Mouse (Mus musculus): ENCODE measurements at regions not wholly inside any gene's neighbourhood (a gene's known extent, or its start where the extent isn't known, plus 50 kb on each side); places are given as distances from the start of the nearest gene placed in this dataset.

DNA sequence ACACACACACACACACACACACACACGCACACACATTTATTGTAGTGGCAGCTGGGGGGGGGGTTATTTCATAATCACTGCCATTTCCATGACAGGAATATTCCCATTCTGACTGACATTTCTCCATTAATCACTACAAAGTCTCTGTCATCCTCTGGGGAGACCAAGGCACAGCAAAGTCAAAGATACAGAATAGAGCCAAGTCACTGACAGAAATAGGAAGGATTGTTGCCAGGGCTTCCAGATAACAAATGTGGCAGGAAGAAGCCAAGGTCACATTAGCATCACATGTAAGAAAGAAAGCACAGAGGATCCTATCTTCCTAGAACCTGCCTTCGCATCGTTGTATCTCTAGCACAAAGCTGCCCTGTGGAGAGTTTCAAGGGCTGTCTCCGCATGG, 205.6 kb downstream of the Ly86 start:
- in situ Hi-C loops (cut with MboI; ENCODE audit: low pct_unique_long_range_greater_than_20kb in 1 of 2, low sequenced_read_pairs in 2 of 2, unreplicated experiment in 1 of 2): no loop called here

DNA sequence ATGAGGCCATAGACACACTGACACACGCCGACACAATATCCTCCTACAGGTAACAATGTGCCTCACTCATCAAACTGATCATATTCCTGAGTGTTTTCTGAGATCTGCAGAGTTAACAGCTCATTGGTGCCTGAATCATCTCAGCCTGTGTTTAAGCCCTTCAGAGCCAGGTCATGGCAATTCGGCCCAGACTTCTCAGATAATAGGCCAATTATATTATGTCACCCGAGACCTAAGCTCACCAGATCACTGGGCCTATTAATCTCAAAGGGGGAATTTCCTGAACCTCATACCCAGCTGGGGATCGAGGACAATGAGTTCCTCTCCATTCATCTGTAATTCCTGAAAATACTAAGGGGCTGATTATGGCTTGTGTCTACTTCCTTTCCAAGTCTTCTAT, 208.4 kb downstream of the Ly86 start:
- in situ Hi-C loops (cut with MboI; ENCODE audit: low pct_unique_long_range_greater_than_20kb in 1 of 2, low sequenced_read_pairs in 2 of 2, unreplicated experiment in 1 of 2): no loop called here

DNA sequence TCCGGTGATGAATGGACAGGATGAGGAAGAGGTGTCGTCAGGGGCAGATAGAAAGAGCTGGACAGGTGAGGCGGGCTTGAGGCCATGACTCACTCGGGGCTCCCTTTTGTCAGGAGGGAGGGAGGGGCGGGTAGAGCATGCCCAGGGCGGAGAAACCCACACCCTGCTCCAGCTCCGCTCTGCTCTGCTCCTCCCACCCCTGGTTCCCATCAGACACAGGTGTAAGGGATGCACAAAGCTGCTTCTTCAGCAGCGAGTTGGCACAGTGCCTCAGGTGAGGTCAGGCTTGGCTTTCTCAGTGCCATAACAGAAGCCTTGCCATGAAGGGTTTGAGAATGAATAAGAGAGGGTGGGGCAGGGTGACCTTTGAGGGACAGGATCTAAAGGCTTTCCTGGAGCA, 212.2 kb downstream of the Ly86 start:
- in situ Hi-C loops (cut with MboI; ENCODE audit: low pct_unique_long_range_greater_than_20kb in 1 of 2, low sequenced_read_pairs in 2 of 2, unreplicated experiment in 1 of 2): no loop called here

DNA sequence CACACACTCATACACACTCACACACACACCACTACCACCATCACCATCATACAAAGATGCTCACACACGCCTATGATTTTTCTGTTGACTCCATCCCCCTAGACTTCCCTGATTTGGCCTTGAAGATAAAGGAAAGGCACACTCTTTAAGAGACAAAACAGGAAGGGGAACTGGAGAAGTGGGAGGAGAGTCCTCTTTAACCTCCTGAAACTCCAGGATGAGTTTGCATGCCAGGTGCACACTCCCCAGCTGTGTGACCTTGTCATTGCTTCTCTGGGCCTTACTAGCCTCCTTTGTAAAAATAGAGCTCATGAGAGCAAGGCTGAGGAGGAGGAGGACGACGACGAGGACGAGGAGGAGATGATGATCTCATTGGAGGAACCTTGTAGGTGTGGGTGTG, 212.8 kb downstream of the Ly86 start:
- in situ Hi-C loops (cut with MboI; ENCODE audit: low pct_unique_long_range_greater_than_20kb in 1 of 2, low sequenced_read_pairs in 2 of 2, unreplicated experiment in 1 of 2): no loop called here

DNA sequence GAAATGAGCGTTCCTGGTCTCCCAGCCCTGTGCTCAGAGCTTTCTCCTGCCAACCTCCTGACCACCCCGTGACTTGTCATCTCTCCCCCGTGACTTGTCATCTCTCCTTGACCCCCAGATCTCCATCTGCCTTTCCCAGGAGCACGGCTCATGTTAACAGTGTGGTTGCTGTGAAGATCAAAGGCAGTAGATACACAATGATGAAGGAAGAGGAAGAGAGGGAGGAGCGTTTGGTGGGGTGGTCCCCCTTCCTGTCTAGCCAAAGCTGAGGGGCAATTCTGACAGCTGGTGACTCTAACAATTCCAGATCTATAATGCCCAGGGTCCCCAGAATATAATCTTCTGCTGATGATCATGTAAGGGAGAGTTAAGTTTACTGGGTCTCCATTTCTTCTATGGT, 214.0 kb downstream of the Ly86 start:
- in situ Hi-C loops (cut with MboI; ENCODE audit: low pct_unique_long_range_greater_than_20kb in 1 of 2, low sequenced_read_pairs in 2 of 2, unreplicated experiment in 1 of 2): no loop called here

DNA sequence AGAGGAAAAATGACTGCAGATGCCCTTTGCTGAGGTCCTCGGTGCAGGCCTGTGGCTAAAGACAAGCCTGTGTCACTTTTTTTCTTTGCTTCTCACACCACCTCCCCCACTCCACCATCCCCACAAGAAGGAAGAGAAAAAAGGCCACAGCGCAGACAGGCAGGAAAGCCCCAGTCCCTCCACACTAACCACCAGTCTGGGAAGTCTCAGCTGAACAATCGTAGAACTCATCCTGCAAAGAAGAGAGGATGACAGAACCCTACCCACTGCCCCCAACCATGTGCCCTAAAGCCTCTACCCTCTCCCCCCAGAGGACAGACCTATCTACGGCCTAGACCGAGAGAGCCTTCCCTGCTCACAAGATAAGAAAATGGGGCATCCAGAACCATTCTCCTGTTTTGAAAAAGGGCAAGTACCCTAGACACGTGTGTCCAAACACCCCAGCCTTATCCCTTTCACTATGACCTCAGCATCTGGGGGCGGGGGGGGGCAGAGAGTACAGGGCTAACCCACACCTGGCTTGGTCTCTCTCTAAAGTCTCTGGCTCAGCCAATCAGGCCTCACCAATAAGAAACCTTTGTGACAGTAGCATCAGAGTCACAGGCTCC, 214.8 kb downstream of the Ly86 start:
- in situ Hi-C loops (cut with MboI; ENCODE audit: low pct_unique_long_range_greater_than_20kb in 1 of 2, low sequenced_read_pairs in 2 of 2, unreplicated experiment in 1 of 2): no loop called here

DNA sequence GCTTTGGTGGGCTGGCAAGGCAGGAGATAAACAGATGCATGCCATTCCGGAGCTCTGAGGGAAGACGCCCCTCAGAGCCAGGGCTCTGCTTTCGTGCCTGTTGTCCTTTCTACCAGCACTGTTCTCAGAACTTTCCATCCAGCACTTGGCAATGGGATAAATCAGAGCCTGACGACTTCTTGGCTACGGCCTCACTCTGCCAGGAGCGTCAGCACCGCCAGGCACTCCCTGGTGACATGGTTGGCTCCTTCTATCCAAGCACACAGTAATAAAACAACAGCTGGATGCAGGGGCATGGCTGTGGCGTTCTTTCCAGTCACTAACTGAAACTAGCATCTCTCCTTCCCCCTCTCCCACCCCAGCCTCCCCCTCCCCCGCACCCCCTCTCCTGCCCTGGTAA, 215.4 kb downstream of the Ly86 start:
- in situ Hi-C loops (cut with MboI; ENCODE audit: low pct_unique_long_range_greater_than_20kb in 1 of 2, low sequenced_read_pairs in 2 of 2, unreplicated experiment in 1 of 2): no loop called here

DNA sequence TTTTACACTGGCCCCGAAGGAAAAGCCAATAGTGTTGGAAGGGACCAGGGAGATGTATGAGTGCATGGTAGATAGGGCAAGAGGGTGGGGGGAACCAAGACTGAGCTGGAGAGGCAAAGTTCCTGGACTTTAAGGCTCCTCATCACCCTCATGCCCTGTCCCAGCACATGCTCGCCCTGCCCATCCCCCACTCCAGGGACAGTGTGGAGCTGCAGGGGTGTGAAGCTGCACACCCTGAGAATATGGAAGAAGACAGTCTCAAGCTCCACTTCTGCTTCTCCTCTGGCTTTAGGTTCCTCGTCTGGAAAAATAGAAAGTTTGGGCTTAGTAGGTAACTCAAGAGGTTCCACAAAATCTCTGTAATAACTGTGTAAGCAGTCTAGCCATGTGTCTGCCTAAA, 215.8 kb downstream of the Ly86 start:
- in situ Hi-C loops (cut with MboI; ENCODE audit: low pct_unique_long_range_greater_than_20kb in 1 of 2, low sequenced_read_pairs in 2 of 2, unreplicated experiment in 1 of 2): no loop called here

DNA sequence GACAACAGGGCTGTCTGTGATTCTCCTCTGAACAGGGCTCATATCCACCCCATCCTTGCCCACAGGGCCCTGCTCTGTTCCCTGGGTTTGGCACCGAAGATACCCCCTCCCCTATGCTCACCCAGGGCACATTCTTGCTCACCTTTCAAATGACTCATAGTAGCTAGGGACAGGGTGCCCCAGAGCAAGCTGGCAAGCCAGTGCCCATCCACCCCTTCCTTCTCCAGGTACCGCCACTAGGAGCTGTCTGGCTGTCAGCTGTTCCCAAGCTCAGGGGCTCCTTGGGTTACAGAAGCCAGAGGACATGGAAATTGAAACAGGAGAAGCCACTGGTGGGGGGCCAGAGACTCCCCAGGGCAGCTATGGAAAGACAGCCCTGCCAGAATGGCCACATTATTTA, 216.4 kb downstream of the Ly86 start:
- in situ Hi-C loops (cut with MboI; ENCODE audit: low pct_unique_long_range_greater_than_20kb in 1 of 2, low sequenced_read_pairs in 2 of 2, unreplicated experiment in 1 of 2): no loop called here

DNA sequence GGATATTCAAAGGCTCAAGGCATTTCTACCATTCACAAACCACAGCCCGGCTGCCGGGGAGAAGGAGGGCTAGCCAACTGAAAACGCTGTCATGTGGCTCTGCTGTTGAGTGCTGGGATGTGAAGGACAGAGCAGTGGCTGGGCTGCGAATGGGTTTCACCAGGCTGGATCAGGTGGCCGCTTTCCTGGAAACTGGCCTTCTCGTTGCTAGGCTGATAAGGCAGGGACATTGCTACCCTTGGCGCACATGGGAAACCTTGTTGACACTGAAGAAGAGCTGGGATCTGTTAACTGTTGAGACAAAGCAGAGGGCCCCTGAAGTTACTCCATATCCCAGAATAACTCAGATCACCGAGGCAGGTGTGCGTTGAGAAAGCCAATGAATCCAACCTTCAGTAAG, 216.1 kb upstream of the Rreb1 start:
- in situ Hi-C loops (cut with MboI; ENCODE audit: low pct_unique_long_range_greater_than_20kb in 1 of 2, low sequenced_read_pairs in 2 of 2, unreplicated experiment in 1 of 2): no loop called here

DNA sequence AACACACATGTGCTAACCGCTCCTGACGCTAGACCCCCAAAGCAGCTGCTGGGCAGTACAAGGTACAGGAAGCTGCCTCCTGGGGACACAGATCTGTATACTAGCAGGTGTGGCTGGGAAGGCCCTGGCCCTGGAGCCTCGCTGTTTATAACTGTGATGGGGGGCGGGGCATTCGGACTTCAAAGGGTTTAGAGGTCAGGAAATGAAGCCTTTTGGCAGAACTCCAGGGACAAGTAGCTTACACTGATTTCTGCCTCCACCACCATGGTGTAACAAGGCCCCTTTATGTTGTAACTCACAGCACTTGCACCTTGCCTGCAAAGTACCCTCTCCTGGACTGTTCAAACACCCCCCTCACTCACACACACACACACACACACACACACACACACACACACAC, 215.5 kb upstream of the Rreb1 start:
- in situ Hi-C loops (cut with MboI; ENCODE audit: low pct_unique_long_range_greater_than_20kb in 1 of 2, low sequenced_read_pairs in 2 of 2, unreplicated experiment in 1 of 2): no loop called here

DNA sequence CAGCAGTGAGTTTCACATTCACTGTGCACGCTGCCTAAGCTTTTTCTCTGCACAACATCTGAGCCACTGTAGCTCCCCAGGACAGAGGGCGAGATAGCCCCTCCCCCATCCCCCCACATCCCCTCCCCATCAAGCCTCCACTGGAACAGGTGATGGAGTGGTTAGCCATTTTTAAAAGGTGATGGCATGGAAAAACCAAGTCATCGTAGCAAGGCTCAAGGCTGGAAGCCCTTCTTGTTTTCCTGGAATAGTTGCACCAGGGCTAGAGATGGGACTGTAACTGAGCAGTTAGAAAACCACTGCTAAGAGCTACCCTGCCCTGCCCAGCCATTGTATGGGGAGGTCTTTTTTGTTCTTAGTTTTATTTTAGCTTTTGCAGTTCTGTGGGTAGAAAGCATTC, 209.1 kb upstream of the Rreb1 start:
- in situ Hi-C loops (cut with MboI; ENCODE audit: low pct_unique_long_range_greater_than_20kb in 1 of 2, low sequenced_read_pairs in 2 of 2, unreplicated experiment in 1 of 2): no loop called here

DNA sequence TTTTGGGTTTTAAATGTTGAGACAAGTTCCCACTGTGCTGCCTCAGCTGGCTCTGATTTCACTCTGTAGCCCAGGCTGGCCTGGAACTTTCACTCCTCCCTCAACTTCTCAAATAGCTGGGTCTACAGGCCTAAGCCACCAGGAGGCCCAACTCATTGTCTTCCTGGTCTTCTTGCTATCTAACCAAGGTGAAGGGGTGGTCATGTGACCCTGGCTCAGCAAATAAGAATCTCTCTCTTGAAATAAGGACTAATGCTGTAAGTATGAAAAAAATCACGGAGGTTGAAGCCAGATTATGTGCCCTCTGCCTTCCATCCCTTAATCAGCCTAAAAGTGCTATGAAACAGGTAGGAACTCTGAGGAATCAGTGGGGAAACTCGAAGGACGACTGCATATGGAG, 208.7 kb upstream of the Rreb1 start:
- in situ Hi-C loops (cut with MboI; ENCODE audit: low pct_unique_long_range_greater_than_20kb in 1 of 2, low sequenced_read_pairs in 2 of 2, unreplicated experiment in 1 of 2): no loop called here

DNA sequence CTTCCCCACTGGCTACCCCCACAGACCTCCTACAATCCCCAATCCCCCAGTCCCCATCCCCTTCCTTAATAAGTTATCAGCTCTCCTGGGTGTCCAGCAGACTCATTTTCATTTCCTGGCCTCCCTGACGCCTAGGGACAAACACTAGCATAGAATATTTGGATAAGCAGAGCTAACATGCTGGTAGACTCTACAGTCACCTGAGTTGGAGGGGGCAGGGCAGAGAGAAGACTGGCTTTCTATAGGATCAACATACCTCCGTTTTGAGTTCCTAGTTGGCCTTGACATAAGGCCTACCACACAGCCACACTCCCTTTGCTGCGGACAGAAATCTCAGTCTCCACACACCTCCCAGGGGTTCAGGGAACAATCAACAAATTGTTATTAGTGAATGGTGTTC, 205.2 kb upstream of the Rreb1 start:
- in situ Hi-C loops (cut with MboI; ENCODE audit: low pct_unique_long_range_greater_than_20kb in 1 of 2, low sequenced_read_pairs in 2 of 2, unreplicated experiment in 1 of 2): no loop called here

DNA sequence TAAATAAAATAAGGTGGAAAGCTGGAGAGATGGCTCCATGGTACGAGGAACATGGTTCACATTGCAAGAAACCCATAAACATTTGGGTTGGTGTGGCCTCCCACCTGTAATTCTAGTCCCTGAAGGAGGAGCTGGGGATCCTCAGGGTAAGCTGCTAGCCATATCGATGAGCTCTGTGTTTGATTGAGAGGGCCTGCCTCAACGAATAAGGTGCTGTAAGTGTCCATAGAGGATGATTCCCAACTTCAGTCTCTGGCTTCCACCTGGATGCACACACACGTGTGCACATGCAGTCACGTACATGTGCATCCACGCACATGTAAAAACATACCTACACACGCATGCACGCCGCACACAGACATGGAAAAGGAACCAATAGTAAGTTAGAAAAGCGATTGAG, 199.0 kb upstream of the Rreb1 start:
- in situ Hi-C loops (cut with MboI; ENCODE audit: low pct_unique_long_range_greater_than_20kb in 1 of 2, low sequenced_read_pairs in 2 of 2, unreplicated experiment in 1 of 2): no loop called here

DNA sequence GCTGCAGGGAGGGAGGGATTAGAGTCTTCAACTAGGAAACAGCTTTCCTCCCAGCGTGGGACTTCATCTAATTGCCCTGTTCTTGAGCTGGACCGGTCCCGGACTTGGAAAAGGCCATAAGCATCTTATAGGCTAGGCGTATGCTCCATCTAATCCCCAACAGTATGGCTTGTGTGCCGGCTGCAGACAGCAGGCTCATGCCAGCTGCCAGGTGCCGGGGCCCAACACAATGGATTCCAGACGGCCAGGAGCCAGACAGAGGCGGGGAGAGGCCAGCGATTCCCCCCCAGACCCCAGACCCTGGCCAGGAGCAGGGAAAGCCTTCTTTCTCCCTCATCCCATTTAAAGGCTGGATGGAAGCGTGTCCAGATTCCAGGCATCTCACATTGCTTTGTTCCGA, 198.4 kb upstream of the Rreb1 start:
- in situ Hi-C loops (cut with MboI; ENCODE audit: low pct_unique_long_range_greater_than_20kb in 1 of 2, low sequenced_read_pairs in 2 of 2, unreplicated experiment in 1 of 2): no loop called here

DNA sequence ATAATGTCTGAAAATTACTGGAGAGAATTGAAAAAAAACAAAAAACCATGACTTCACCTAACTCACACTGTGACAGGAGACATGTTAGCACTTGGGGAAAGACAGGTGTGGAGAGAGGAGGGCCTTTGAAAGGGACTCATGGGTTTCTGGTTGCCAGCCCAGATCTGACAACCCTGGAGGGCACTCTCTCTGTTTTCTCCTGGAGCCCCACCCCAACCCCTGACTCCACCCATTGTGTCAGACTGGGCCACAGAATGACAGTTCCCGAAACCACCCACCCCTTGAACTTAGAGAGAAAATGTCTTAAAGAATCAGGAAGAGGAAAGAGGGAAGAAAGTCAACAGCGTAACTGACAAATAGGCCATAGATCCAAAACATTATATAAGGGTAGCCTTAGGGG, 197.4 kb upstream of the Rreb1 start:
- in situ Hi-C loops (cut with MboI; ENCODE audit: low pct_unique_long_range_greater_than_20kb in 1 of 2, low sequenced_read_pairs in 2 of 2, unreplicated experiment in 1 of 2): no loop called here

DNA sequence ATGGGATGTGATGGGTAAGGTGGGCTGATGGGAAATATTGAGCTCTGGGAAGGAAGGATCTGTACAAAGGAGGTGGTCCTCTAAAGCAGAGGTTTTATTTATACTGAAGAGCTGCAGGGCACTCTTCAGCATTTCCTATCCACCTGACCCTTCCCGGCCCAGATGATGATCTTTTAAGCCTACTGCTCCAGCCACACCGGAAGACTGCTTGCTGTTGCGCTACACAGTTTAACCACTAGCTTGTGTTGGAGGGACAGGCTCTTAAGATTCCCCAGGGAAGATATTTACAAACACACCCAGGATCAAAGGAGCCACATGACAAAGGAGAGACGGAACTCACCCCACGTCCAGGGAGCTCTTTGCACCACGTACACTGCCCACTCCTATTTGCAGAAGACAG, 196.8 kb upstream of the Rreb1 start:
- in situ Hi-C loops (cut with MboI; ENCODE audit: low pct_unique_long_range_greater_than_20kb in 1 of 2, low sequenced_read_pairs in 2 of 2, unreplicated experiment in 1 of 2): no loop called here

DNA sequence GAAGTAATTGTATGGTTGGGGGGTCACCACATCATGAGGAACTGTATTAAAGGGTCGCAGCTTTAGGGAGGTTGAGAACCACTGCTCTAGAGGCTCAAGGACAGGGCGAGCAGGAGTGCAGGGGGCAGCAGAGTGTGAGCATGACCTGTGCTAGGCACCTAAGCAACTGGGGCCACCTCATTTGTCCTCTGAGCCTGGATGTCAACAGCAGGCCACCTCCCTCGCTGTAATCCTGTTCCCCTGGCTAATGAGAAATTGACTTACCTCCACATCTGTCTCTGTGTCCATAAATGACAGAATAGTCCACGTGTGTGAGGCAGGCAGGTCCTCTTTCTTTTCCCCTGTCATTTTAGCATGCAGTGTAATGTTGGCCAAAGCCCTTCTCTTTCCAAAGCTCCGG, 192.7 kb upstream of the Rreb1 start:
- in situ Hi-C loops (cut with MboI; ENCODE audit: low pct_unique_long_range_greater_than_20kb in 1 of 2, low sequenced_read_pairs in 2 of 2, unreplicated experiment in 1 of 2): no loop called here

DNA sequence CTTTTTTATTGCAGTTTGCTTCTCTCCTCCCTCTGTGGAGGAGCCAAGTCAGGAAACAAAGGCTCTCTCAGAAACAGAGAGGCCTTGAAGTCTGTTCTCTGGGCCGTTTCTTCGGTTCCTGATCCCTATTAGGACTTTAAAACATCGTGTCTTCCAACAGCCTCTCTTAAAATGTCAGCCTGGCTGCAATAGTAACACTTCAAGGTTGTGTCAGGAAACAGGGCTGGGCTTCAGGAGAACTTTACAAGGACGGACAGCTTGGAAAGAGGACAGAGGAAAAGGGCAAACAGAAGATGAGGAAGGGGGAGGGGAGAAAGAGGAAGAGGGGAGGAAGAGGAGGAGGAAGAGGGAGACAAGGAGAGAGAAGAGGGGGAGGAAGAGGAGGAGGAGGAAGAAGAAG, 191.7 kb upstream of the Rreb1 start:
- in situ Hi-C loops (cut with MboI; ENCODE audit: low pct_unique_long_range_greater_than_20kb in 1 of 2, low sequenced_read_pairs in 2 of 2, unreplicated experiment in 1 of 2): no loop called here

DNA sequence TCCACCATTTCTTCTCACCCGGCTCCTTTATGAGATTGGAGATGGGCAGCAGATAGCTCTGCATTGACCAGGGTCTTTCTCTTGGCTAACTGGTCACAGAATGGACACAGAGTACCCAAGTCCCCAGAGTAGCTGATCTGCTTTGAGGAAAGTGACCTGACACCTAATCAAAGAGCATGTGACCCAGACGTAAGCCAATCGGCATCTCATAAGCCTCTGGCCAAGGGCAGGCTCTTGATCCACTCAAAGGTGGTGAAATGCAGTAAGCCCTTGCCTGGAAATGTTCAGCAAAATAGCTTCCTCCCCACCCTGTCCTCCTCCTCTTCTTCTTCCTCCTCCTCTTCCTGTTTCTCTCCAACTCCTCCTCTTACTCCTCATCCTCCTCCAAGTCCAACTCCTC, 190.3 kb upstream of the Rreb1 start:
- in situ Hi-C loops (cut with MboI; ENCODE audit: low pct_unique_long_range_greater_than_20kb in 1 of 2, low sequenced_read_pairs in 2 of 2, unreplicated experiment in 1 of 2): no loop called here

Data from mouse embryonic stem cell (cell line).